Mouse (Mus musculus): ENCODE data around the gene Fam171a1. TPM values are rescaled to one million over a fixed set of nuclear protein-coding genes. Genes with fewer than 3 reads are reported as not detected.
"Not testable (repeated sequence)": the region's sequence is repeated elsewhere in the genome, so short reads cannot be mapped to it uniquely, and the experiment has no call there.

The Fam171a1 gene
- polyA plus RNA-seq, 1 experiment from 2014 or later: 31.2 TPM

DNA sequence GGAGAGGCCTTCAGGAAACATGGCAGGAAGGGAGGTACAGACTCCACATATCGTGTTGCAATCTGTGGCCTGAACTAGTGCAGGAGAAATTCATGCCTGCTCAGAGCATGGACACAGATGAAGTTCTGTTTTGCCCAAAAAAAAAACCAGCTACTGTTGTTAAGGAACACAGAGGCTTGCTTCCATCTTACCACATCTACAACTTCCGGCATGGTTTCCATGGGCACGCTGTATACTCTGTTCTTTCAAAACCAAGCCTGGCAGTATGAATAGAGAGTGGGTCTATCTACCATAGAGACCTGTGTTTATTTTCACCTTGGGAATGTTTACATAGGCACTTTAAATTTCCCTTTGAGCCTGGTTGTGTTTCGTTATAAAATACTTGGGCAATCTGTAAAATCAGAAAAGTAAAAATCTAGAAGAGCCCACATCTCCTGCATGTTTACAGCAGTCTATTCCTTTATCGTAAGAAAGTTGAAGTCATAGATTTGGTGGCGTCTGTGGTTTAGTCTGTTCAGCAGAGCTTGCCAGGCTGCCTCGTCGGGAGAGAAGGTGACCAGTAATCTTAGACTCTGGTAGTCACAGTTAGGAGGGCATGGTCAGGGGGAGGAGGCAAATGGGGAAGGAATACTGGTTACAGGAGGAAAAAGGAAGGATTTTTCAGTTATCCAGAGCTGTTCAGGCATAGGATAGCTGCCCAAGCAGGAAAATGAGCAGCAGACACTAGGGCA is 44.8 kb downstream of the Fam171a1 start:
- Histone ChIP-seq H3K4me3 (no peak overlapping the region), H3K36me3 (no peaks in the 10 kb centered on the region), H3K4me2 (replicated peaks) (no peak overlapping the region), H3K27ac (replicated peaks) (no peak overlapping the region), H3K9me3 (no peaks in the 10 kb centered on the region), H3K9ac (replicated peaks) (no peak overlapping the region), H3K4me1 (0 out of 2 replicates have a peak, but pooled peaks cover 4% of the 10 kb centered on the region), H3K27me3 (no peaks in the 10 kb centered on the region)
- ATAC-seq (replicated peaks): no peak
- WGBS: 88% methylated on average over 8 of the region's 8 CpGs

DNA sequence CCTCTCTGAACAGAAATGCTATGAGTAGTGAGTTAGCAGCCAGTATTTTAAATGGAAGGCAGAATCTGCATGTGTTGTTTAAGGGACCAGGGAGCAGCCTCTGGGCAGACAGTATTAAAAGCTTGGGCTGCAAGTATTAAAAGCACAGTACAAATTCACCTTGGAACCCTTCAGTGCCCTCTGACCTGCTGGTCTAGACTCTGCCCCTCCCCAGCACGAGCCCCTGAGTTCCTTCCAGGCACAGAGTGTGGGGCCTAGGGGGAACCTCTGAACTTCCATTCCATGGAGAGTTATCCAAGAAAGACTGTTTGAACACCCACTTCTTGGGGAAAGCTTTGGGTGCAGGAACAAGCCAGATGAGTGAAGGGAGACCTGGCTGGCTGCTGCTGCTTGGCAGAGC is 47.6 kb downstream of the Fam171a1 start:
- no peaks in the 10 kb centered on the region for H3K36me3 ChIP-seq
- H3K9me3 ChIP-seq: no peaks in the 10 kb centered on the region
- no peaks in the 10 kb centered on the region for H3K27me3 ChIP-seq
- no peak overlapping the region for H3K4me3 ChIP-seq
- no peaks in the 10 kb centered on the region for H3K4me1 ChIP-seq
- no peak overlapping the region for H3K27ac ChIP-seq (replicated peaks)
- H3K4me2 ChIP-seq (replicated peaks): no peak overlapping the region
- H3K9ac ChIP-seq (replicated peaks): no peak overlapping the region
- ATAC-seq (replicated peaks): no peak
- WGBS: 73% methylated on average over 1 of the region's 1 CpGs

GRCm38 (mm10) chr2:3163501-3164076 is 49.6 kb downstream of the Fam171a1 start:
- no peak overlapping the region for H3K4me2 ChIP-seq (replicated peaks)
- no peaks in the 10 kb centered on the region for H3K9me3 ChIP-seq
- H3K27me3 ChIP-seq: no peaks in the 10 kb centered on the region
- WGBS: 93% methylated on average over 9 of the region's 9 CpGs
- peaks cover 6% of the 10 kb centered on the region for H3K4me1 ChIP-seq
- H3K9ac ChIP-seq (replicated peaks): no peak overlapping the region
- no peak overlapping the region for H3K27ac ChIP-seq (replicated peaks)
- H3K4me3 ChIP-seq: no peak overlapping the region
- no peaks in the 10 kb centered on the region for H3K36me3 ChIP-seq
- ATAC-seq (replicated peaks): no peak

DNA sequence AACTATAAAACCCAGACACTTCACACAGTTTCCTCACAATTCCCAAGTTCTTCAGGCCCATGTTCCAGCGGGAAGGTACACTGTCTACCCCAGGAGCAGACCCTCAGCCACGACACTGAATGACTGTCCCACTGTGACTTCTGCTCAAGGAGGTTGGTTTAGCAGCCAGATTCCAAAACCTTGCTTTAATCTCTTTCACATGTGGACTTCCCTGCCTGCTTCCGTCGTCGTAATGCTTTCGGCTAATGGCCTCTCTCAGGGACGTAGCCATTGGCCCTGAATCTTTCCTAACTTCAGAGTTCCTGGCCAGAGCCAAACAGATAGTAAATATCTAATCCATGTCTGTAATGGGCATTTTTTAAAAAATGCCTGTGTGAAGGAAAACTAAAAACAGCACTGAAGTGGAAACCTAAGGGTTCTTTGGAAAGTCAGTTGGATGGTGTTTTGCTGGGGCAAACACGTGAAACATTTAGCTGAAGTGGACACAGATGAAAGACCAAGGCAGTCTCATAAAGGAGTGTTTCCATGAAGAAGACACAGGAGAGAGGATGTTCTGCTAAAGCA is 51.1 kb downstream of the Fam171a1 start:
- H3K4me3 ChIP-seq: no peak overlapping the region
- WGBS: 86% methylated on average over 8 of the region's 8 CpGs
- ATAC-seq (replicated peaks): no peak
- H3K4me1 ChIP-seq: peaks cover 19% of the 10 kb centered on the region
- H3K4me2 ChIP-seq (replicated peaks): no peak overlapping the region
- H3K36me3 ChIP-seq: no peaks in the 10 kb centered on the region
- H3K9me3 ChIP-seq: no peaks in the 10 kb centered on the region
- H3K9ac ChIP-seq (replicated peaks): no peak overlapping the region
- H3K27me3 ChIP-seq: no peaks in the 10 kb centered on the region
- H3K27ac ChIP-seq (replicated peaks): no peak overlapping the region

GRCm38 (mm10) chr2:3165890-3166605 is 52.0 kb downstream of the Fam171a1 start:
- H3K4me1 ChIP-seq: peaks cover 19% of the 10 kb centered on the region
- H3K4me3 ChIP-seq: no peak overlapping the region
- no peak overlapping the region for H3K27ac ChIP-seq (replicated peaks)
- H3K9me3 ChIP-seq: no peaks in the 10 kb centered on the region
- no peaks in the 10 kb centered on the region for H3K36me3 ChIP-seq
- no peak overlapping the region for H3K9ac ChIP-seq (replicated peaks)
- no peak overlapping the region for H3K4me2 ChIP-seq (replicated peaks)
- WGBS: 82% methylated on average over 7 of the region's 7 CpGs
- ATAC-seq (replicated peaks): no peak
- H3K27me3 ChIP-seq: no peaks in the 10 kb centered on the region

- no peaks in the 10 kb centered on the region for H3K27me3 ChIP-seq
- peaks cover 30% of the 10 kb centered on the region for H3K4me1 ChIP-seq
- H3K4me2 ChIP-seq (replicated peaks): peak overlapping the region; percentile 18
- peak; percentile 80 for ATAC-seq (replicated peaks)
- no peaks in the 10 kb centered on the region for H3K9me3 ChIP-seq
- peak overlapping the region; percentile 80 for H3K27ac ChIP-seq (replicated peaks)
- no peak overlapping the region for H3K9ac ChIP-seq (replicated peaks)
- WGBS: 53% methylated on average over 14 of the region's 14 CpGs
- H3K36me3 ChIP-seq: no peaks in the 10 kb centered on the region
- no peak overlapping the region for H3K4me3 ChIP-seq
Measured at GRCm38 (mm10) chr2:3168719-3169402, 54.8 kb downstream of the Fam171a1 start.

GRCm38 (mm10) chr2:3169403-3169747 is 55.4 kb downstream of the Fam171a1 start:
- 64% methylated on average over 3 of the region's 3 CpGs for WGBS
- peaks cover 30% of the 10 kb centered on the region for H3K4me1 ChIP-seq

DNA sequence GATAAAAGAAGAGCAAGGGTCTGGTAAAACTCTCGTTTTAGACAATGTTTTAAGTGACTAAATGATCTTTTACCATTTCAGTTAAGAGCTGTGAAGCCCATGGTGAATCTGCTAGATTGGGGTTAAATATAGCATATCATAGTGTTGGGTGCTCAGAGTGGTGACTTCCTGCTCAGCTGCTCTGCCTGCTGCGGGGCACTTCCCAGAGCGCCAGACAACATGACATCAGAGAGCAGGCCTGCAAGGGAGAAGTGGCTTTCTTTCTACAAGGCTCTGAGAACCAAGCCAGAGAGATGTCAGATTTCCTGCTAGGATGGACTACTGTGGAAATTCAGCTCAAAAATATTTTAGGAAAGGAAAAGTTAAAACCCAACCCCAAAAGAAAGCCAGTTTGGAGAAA is 57.8 kb downstream of the Fam171a1 start:
- peak overlapping the region; percentile 48 for H3K27ac ChIP-seq (replicated peaks)
- 67% methylated on average over 3 of the region's 3 CpGs for WGBS
- no peak for ATAC-seq (replicated peaks)
- no peaks in the 10 kb centered on the region for H3K27me3 ChIP-seq
- H3K9me3 ChIP-seq: no peaks in the 10 kb centered on the region
- H3K36me3 ChIP-seq: no peaks in the 10 kb centered on the region
- H3K4me3 ChIP-seq: no peak overlapping the region
- no peak overlapping the region for H3K9ac ChIP-seq (replicated peaks)
- H3K4me1 ChIP-seq: peaks cover 30% of the 10 kb centered on the region
- H3K4me2 ChIP-seq (replicated peaks): no peak overlapping the region

More at GRCm38 (mm10) chr2:3169403-3169747, 55.4 kb downstream of the Fam171a1 start:
- Histone ChIP-seq H3K4me2 (replicated peaks) (peak overlapping the region; percentile 18), H3K4me3 (no peak overlapping the region), H3K27ac (replicated peaks) (peak overlapping the region; percentile 80), H3K36me3 (no peaks in the 10 kb centered on the region), H3K9ac (replicated peaks) (no peak overlapping the region), H3K27me3 (no peaks in the 10 kb centered on the region), H3K9me3 (no peaks in the 10 kb centered on the region)
- peak; percentile 31 for ATAC-seq (replicated peaks)

DNA sequence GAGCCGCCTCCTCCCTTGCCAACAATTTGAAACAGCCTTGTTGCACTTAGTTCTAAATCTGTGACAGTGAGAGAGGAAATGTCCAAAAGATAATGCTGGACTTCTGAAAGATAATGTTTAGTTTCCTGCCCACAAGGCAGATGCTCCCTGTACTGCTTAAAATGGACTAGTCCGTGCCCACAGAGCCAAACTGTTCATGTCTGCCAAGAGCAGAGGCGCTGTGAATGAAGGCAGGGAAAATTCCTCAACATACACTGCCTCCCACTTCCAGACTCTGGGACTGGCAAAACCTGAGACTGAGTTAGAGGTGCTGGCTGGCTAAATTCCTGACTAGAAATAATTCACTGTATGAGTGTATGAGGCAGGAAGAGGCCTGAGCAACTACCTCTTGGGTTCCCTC is 58.6 kb downstream of the Fam171a1 start:
- Histone ChIP-seq H3K4me1 (peaks cover 30% of the 10 kb centered on the region), H3K36me3 (no peaks in the 10 kb centered on the region), H3K4me2 (replicated peaks) (no peak overlapping the region), H3K9me3 (no peaks in the 10 kb centered on the region), H3K9ac (replicated peaks) (no peak overlapping the region), H3K27ac (replicated peaks) (peak overlapping the region; percentile 48; the same call in 1 of the 2 replicates), H3K27me3 (no peaks in the 10 kb centered on the region), H3K4me3 (no peak overlapping the region)
- no peak for ATAC-seq (replicated peaks)
- WGBS: 65% methylated on average over 3 of the region's 3 CpGs

GRCm38 (mm10) chr2:3174890-3175289 is 60.9 kb downstream of the Fam171a1 start:
- Histone ChIP-seq H3K4me2 (replicated peaks) (no peak overlapping the region), H3K36me3 (no peaks in the 10 kb centered on the region; the same call in 1 of the 2 replicates), H3K9ac (replicated peaks) (no peak overlapping the region), H3K27ac (replicated peaks) (no peak overlapping the region), H3K27me3 (no peaks in the 10 kb centered on the region), H3K9me3 (no peaks in the 10 kb centered on the region), H3K4me3 (no peak overlapping the region), H3K4me1 (peaks cover 11% of the 10 kb centered on the region)
- ATAC-seq (replicated peaks): no peak
- 95% methylated on average over 5 of the region's 5 CpGs for WGBS

- peaks cover 11% of the 10 kb centered on the region for H3K4me1 ChIP-seq
- not testable (repeated sequence) for H3K27me3 ChIP-seq; ATAC-seq (replicated peaks)
Measured at GRCm38 (mm10) chr2:3175988-3176387, 62.0 kb downstream of the Fam171a1 start.

DNA sequence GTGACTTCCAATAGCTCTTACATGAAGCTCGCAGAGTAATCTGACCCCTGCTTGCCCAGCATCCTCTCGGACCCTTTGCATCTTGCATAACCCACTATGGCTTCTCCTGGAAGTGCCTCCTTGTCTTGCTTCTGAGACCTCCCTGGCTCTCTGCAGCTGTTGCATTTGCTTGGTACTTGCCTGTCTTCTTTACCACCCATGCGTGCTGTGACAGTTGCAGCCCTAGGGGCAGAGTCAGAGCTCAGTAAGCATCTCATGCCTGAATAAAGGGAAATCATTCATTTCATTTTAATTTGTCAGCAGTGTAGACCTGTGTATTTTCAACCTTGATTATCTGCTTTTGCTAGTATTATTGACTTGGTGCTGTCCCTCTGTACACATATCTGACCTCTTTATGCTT is 62.7 kb downstream of the Fam171a1 start:
- H3K4me3 ChIP-seq: no peak overlapping the region
- H3K9ac ChIP-seq (replicated peaks): no peak overlapping the region
- H3K4me2 ChIP-seq (replicated peaks): no peak overlapping the region
- no peaks in the 10 kb centered on the region; the same call in 1 of the 2 replicates for H3K36me3 ChIP-seq
- no peak for ATAC-seq (replicated peaks)
- H3K27me3 ChIP-seq: no peaks in the 10 kb centered on the region
- no peaks in the 10 kb centered on the region for H3K9me3 ChIP-seq
- 93% methylated on average over 3 of the region's 3 CpGs for WGBS
- no peak overlapping the region for H3K27ac ChIP-seq (replicated peaks)
- peaks cover 8% of the 10 kb centered on the region for H3K4me1 ChIP-seq

More at GRCm38 (mm10) chr2:3175988-3176387, 62.0 kb downstream of the Fam171a1 start:
- WGBS: 95% methylated on average over 4 of the region's 4 CpGs
- not testable (repeated sequence) for H3K36me3 ChIP-seq; H3K9ac ChIP-seq (replicated peaks); H3K27ac ChIP-seq (replicated peaks); H3K4me2 ChIP-seq (replicated peaks); H3K9me3 ChIP-seq; H3K4me3 ChIP-seq

Data from forebrain, embryonic 15.5 days (tissue).